Mouse (Mus musculus) liver, embryonic 15.5 days (tissue): ENCODE results near the gene Tas1r3. TPM values are rescaled to one million over a fixed set of nuclear protein-coding genes. Genes with fewer than 3 reads are reported as not detected.

ENCODE experiments used
- ATAC-seq: fragments of 200-750 bp; cut with Nextera tagmentation; 2 replicates; pipeline ENCODE4 v1.8.0; 2017; ENCODE audit warnings: moderate number of reproducible peaks, mild to moderate bottlenecking, moderate library complexity; ENCODE audit not compliant: insufficient read depth
- H3K27ac ChIP-seq: fragments of 300-500 bp; sonication (generic); replicated peaks from 2 replicates; pipeline ENCODE4 v1.5.1; 2015; ENCODE audit warnings: mild to moderate bottlenecking, inconsistent platforms
- H3K27me3 ChIP-seq: fragments of 300-500 bp; sonication (generic); 2 replicates; pipeline ENCODE4 v1.6.1; 2015; ENCODE audit warnings: mild to moderate bottlenecking, inconsistent platforms
- H3K36me3 ChIP-seq: fragments of 300-500 bp; sonication (generic); replicated peaks from 2 replicates; pipeline ENCODE4 v1.6.1; 2015; ENCODE audit warnings: moderate library complexity, mild to moderate bottlenecking, inconsistent platforms
- H3K4me1 ChIP-seq: fragments of 300-500 bp; sonication (generic); replicated peaks from 2 replicates; pipeline ENCODE4 v1.6.1; 2015; ENCODE audit warnings: inconsistent platforms
- H3K4me2 ChIP-seq: fragments of 300-500 bp; sonication (generic); 2 replicates; pipeline ENCODE4 v1.6.1; 2015; ENCODE audit warnings: moderate library complexity, mild to moderate bottlenecking, inconsistent platforms
- H3K4me3 ChIP-seq: fragments of 300-500 bp; sonication (generic); replicated peaks from 2 replicates; pipeline ENCODE4 v1.5.1; 2015; ENCODE audit warnings: mild to moderate bottlenecking, inconsistent platforms
- H3K9ac ChIP-seq: fragments of 300-500 bp; sonication (generic); 2 replicates; pipeline ENCODE4 v1.6.1; 2015; ENCODE audit warnings: moderate library complexity, mild to moderate bottlenecking, inconsistent platforms
- H3K9me3 ChIP-seq: fragments of 300-500 bp; sonication (generic); replicated peaks from 2 replicates; pipeline ENCODE4 v1.6.1; 2016; ENCODE audit warnings: inconsistent platforms
- WGBS: fragments of 180-500 bp; shearing (Covaris S2); methylation state at CpG from one replicate; pipeline ENCODE4 v1.1.7; 2015; ENCODE audit warnings: mixed read lengths; ENCODE audit not compliant: insufficient replicate concordance; 5-methylcytosine and 5-hydroxymethylcytosine counted together
- microRNA-seq: library from miRNA; unstranded; fragments of <30 nt; microRNA quantifications from one replicate; pipeline ENCODE4, GENCODE M21; 2016
- polyA plus RNA-seq: library from polyadenylated mRNA; unstranded; fragments of >200 nt; fragmentation: Nextera tagmentation; extraction: Ambion mirVana; gene quantifications from 2 replicates; pipeline ENCODE4 v1.2.1, GENCODE M21; 2015

The Tas1r3 gene
- polyA plus RNA-seq, 1 experiment from 2014 or later, result 0.08 TPM

GRCm38 (mm10) chr4:155829866-155830265 is 33.3 kb downstream of the Tas1r3 start:
- ATAC-seq, result no peak
- H3K4me2 ChIP-seq, result no peak overlapping the region
- H3K27ac ChIP-seq, result no peak overlapping the region
- WGBS, result 87% methylated on average over 4 of the region's 4 CpGs
- no peak overlapping the region for H3K4me3 ChIP-seq
- no peaks in the 10 kb centered on the region for H3K27me3 ChIP-seq
- peaks cover 33% of the 10 kb centered on the region for H3K4me1 ChIP-seq
- H3K36me3 ChIP-seq, result peaks cover 45% of the 10 kb centered on the region
- no peaks in the 10 kb centered on the region for H3K9me3 ChIP-seq
- no peak overlapping the region for H3K9ac ChIP-seq

- ATAC-seq, result no peak
- WGBS, result 94% methylated on average over 16 of the region's 16 CpGs
- no peak overlapping the region for H3K4me3 ChIP-seq
- no peak overlapping the region for H3K9ac ChIP-seq
- H3K9me3 ChIP-seq, result no peaks in the 10 kb centered on the region
- no peaks in the 10 kb centered on the region for H3K27me3 ChIP-seq
- no peak overlapping the region for H3K4me2 ChIP-seq
- H3K36me3 ChIP-seq, result peaks cover 95% of the 10 kb centered on the region
- H3K27ac ChIP-seq, result no peak overlapping the region
- no peaks in the 10 kb centered on the region for H3K4me1 ChIP-seq
These were observed 39.7 kb downstream of the Tas1r3 start for GRCm38 (mm10) chr4:155823443-155823842.

DNA sequence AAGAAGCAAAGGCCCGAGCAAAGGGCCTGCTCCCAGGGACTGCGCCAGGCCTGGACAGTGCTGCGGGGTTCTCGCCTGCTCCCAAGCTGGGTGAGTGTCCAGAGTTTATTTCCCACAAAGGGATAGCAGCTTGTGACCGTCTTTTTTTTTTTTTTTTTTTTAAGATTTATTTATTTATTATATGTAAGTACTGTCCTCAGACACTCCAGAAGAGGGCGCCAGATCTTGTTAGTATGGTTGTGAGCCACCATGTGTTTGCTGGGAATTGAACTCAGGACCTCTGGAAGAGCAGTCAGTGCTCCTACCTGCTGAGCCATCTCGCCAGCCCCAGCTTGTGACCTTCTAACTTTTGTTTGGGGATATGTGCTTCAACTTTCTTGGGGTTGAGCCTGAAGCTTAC is 42.1 kb downstream of the Tas1r3 start:
- H3K36me3 ChIP-seq, result peaks cover 96% of the 10 kb centered on the region
- H3K4me3 ChIP-seq, result no peak overlapping the region
- H3K4me2 ChIP-seq, result no peak overlapping the region
- no peak overlapping the region for H3K9ac ChIP-seq
- H3K9me3 ChIP-seq, result no peaks in the 10 kb centered on the region
- H3K4me1 ChIP-seq, result no peaks in the 10 kb centered on the region; the same call in 1 of the 2 replicates
- no peak overlapping the region for H3K27ac ChIP-seq
- no peaks in the 10 kb centered on the region for H3K27me3 ChIP-seq
- no peak for ATAC-seq
- WGBS, result 77% methylated on average over 7 of the region's 7 CpGs

- peaks cover 25% of the 10 kb centered on the region for H3K4me1 ChIP-seq
- H3K4me3 ChIP-seq, result no peak overlapping the region
- ATAC-seq, result no peak
- H3K4me2 ChIP-seq, result no peak overlapping the region
- H3K27ac ChIP-seq, result no peak overlapping the region
- no peaks in the 10 kb centered on the region for H3K9me3 ChIP-seq
- peaks cover 91% of the 10 kb centered on the region for H3K36me3 ChIP-seq
- no peak overlapping the region for H3K9ac ChIP-seq
- 81% methylated on average over 4 of the region's 4 CpGs for WGBS
- no peaks in the 10 kb centered on the region for H3K27me3 ChIP-seq
These were observed 45.6 kb downstream of the Tas1r3 start for GRCm38 (mm10) chr4:155817533-155817932.

GRCm38 (mm10) chr4:155812665-155813181 is 50.4 kb downstream of the Tas1r3 start:
- Histone ChIP-seq H3K4me2 (peak overlapping the region; percentile 74), H3K27ac (peak overlapping the region; percentile 89), H3K4me1 (peaks cover 34% of the 10 kb centered on the region), H3K36me3 (peaks cover 79% of the 10 kb centered on the region), H3K9ac (peak overlapping the region; percentile 99), H3K27me3 (no peaks in the 10 kb centered on the region), H3K4me3 (peak overlapping the region; percentile 96), H3K9me3 (no peaks in the 10 kb centered on the region)
- under 1% methylated on average over 49 of the region's 49 CpGs for WGBS
- peak; percentile 47 for ATAC-seq

GRCm38 (mm10) chr4:155811929-155812664 is 51.1 kb downstream of the Tas1r3 start, which contains the start of gene Ccnl2:
Ccnl2 (plus strand) TSS chr4:155812489.
- Histone ChIP-seq H3K27me3 (no peaks in the 10 kb centered on the region), H3K9me3 (no peaks in the 10 kb centered on the region), H3K4me3 (peak within 1 kb of the TSS; percentile 96), H3K4me1 (peaks cover 34% of the 10 kb centered on the region), H3K9ac (peak within 1 kb of the TSS; percentile 99), H3K27ac (peak within 1 kb of the TSS; percentile 89), H3K4me2 (peak within 1 kb of the TSS; percentile 78), H3K36me3 (peaks cover 79% of the 10 kb centered on the region)
- peak; percentile 99 for ATAC-seq
- under 1% methylated on average over 59 of the region's 60 CpGs for WGBS

Small RNA genes lying within 50 kb of the gene (microRNA-seq; reads per million reads assigned to microRNA genes)
- gene Gm22991, result not detected

Other genes with a start within 250 kb of the Tas1r3 start
- gene Cdk11b, start 238.5 kb downstream of the Tas1r3 start, polyA plus RNA-seq, result 18.6 and 19.9 TPM in 2 replicates
- gene Gm10563, start 218.0 kb downstream of the Tas1r3 start, polyA plus RNA-seq, result not detected in 2 replicates
- 4.9 TPM in 2 replicates for gene Mmp23, start 210.0 kb downstream of the Tas1r3 start, polyA plus RNA-seq
- gene Mib2, start 194.2 kb downstream of the Tas1r3 start, polyA plus RNA-seq, result 3.8 and 5.2 TPM in 2 replicates
- 0.24 and 0.48 TPM in 2 replicates for gene Fndc10, start 169.0 kb downstream of the Tas1r3 start, polyA plus RNA-seq
- gene Ssu72, start 158.6 kb downstream of the Tas1r3 start, polyA plus RNA-seq, result 52.0 and 52.4 TPM in 2 replicates
- 0.08 and 0.10 TPM in 2 replicates for gene Tmem240, start 128.6 kb downstream of the Tas1r3 start, polyA plus RNA-seq
- 47.9 and 56.5 TPM in 2 replicates for gene Atad3a, start 102.3 kb downstream of the Tas1r3 start, polyA plus RNA-seq
- 0.33 and 0.54 TPM in 2 replicates for gene Vwa1, start 88.7 kb downstream of the Tas1r3 start, polyA plus RNA-seq
- gene Tmem88b, start 77.5 kb downstream of the Tas1r3 start, polyA plus RNA-seq, result 0.13 and 0.22 TPM in 2 replicates
- 0.07 TPM in 1 of 2 replicates, not detected in the other for gene Ankrd65, start 72.9 kb downstream of the Tas1r3 start, polyA plus RNA-seq
- 135 and 141 TPM in 2 replicates for gene Mrpl20, start 60.5 kb downstream of the Tas1r3 start, polyA plus RNA-seq
- 65.6 and 77.1 TPM in 2 replicates for gene Ccnl2, start 50.9 kb downstream of the Tas1r3 start, polyA plus RNA-seq
- gene Aurkaip1, start 32.1 kb downstream of the Tas1r3 start, polyA plus RNA-seq, result 94.0 and 108 TPM in 2 replicates
- gene Mxra8, start 23.7 kb downstream of the Tas1r3 start, polyA plus RNA-seq, result 7.7 and 9.9 TPM in 2 replicates
- 5.0 and 6.9 TPM in 2 replicates for gene Dvl1, start 16.0 kb downstream of the Tas1r3 start, polyA plus RNA-seq
- gene Cptp, start 6.1 kb upstream of the Tas1r3 start, polyA plus RNA-seq, result 7.5 and 8.9 TPM in 2 replicates
- 34.3 and 37.6 TPM in 2 replicates for gene Ints11, start 6.2 kb upstream of the Tas1r3 start, polyA plus RNA-seq
- gene Pusl1, start 28.4 kb upstream of the Tas1r3 start, polyA plus RNA-seq, result 14.3 and 15.6 TPM in 2 replicates
- gene Acap3, start 28.5 kb upstream of the Tas1r3 start, polyA plus RNA-seq, result 6.5 and 8.5 TPM in 2 replicates
- 50.2 and 51.2 TPM in 2 replicates for gene Ube2j2, start 80.5 kb upstream of the Tas1r3 start, polyA plus RNA-seq
- gene C1qtnf12, start 99.0 kb upstream of the Tas1r3 start, polyA plus RNA-seq, result 76.3 and 81.9 TPM in 2 replicates
- 4.4 and 4.6 TPM in 2 replicates for gene B3galt6, start 129.3 kb upstream of the Tas1r3 start, polyA plus RNA-seq
- 77.0 and 81.4 TPM in 2 replicates for gene Sdf4, start 129.5 kb upstream of the Tas1r3 start, polyA plus RNA-seq
- 0.23 and 0.51 TPM in 2 replicates for gene Tnfrsf4, start 150.5 kb upstream of the Tas1r3 start, polyA plus RNA-seq
- gene Tnfrsf18, start 162.8 kb upstream of the Tas1r3 start, polyA plus RNA-seq, result 0.66 and 0.73 TPM in 2 replicates
- 0.22 and 0.58 TPM in 2 replicates for gene Ttll10, start 196.1 kb upstream of the Tas1r3 start, polyA plus RNA-seq
- 10.5 and 12.3 TPM in 2 replicates for gene 9430015G10Rik, start 246.6 kb upstream of the Tas1r3 start, polyA plus RNA-seq